Mouse (Mus musculus) heart, postnatal 0 days (tissue): ENCODE measurements at regions not wholly inside any gene's neighbourhood (a gene's known extent, or its start where the extent isn't known, plus 50 kb on each side); places are given as distances from the start of the nearest gene placed in this dataset.

Experiments
- CTCF ChIP-seq: IDR thresholded peaks from 2 replicates; pipeline ENCODE4 v1.5.1; 2016; ENCODE audit warnings: antibody characterized with exemption, control low read depth, low read depth
- EP300 ChIP-seq: IDR thresholded peaks from 2 replicates; pipeline ENCODE4 v1.6.1; 2016; ENCODE audit warnings: antibody characterized with exemption, low read depth

GRCm38 (mm10) chr16:77329711-77330530, 272.0 kb downstream of the Gm11146 start:
- no peak for TF ChIP-seq CTCF
- no peak; the same call in 1 of the 2 replicates for TF ChIP-seq EP300
